Mouse (Mus musculus): ENCODE measurements around the gene Tmem117.

- TF ChIP-seq POLR2A (IDR thresholded peaks at IDR 0.05; ENCODE audit: extremely low read depth, insufficient read depth, low read length) (no peak), CTCF (IDR thresholded peaks at IDR 0.05; ENCODE audit: extremely low read depth, insufficient read depth, low read length) (no peak)
Observed at GRCm38 (mm10) chr15:94687176-94687575, 58.1 kb downstream of the Tmem117 start.

Measured in cortical plate, adult 2 months (tissue).